Mouse (Mus musculus): ENCODE measurements at regions not wholly inside any gene's neighbourhood (a gene's known extent, or its start where the extent isn't known, plus 50 kb on each side); places are given as distances from the start of the nearest gene placed in this dataset.

- DNase-seq (ENCODE audit: low read depth in 1 of 2, low spot score in 2 of 2) = no peak
These were observed 125.1 kb upstream of the Thumpd2 start for GRCm38 (mm10) chr17:81189996-81190395.

GRCm38 (mm10) chr17:81185685-81186084 lies 120.8 kb upstream of the Thumpd2 start:
- no peak for DNase-seq (ENCODE audit: low read depth in 1 of 2, low spot score in 2 of 2)

- DNase-seq (ENCODE audit: low read depth in 1 of 2, low spot score in 2 of 2) = no peak
These were observed 116.0 kb upstream of the Thumpd2 start for GRCm38 (mm10) chr17:81180813-81181424.

GRCm38 (mm10) chr17:81176306-81176705 lies 111.4 kb upstream of the Thumpd2 start:
- no peak for DNase-seq (ENCODE audit: low read depth in 1 of 2, low spot score in 2 of 2)

- DNase-seq (ENCODE audit: low read depth in 1 of 2, low spot score in 2 of 2) = no peak
These were observed 111.0 kb upstream of the Thumpd2 start for GRCm38 (mm10) chr17:81175877-81176276.

- no peak for DNase-seq (ENCODE audit: low read depth in 1 of 2, low spot score in 2 of 2)
These were observed 108.1 kb upstream of the Thumpd2 start for GRCm38 (mm10) chr17:81172943-81173342.

- no peak for DNase-seq (ENCODE audit: low read depth in 1 of 2, low spot score in 2 of 2)
These were observed 104.2 kb upstream of the Thumpd2 start for GRCm38 (mm10) chr17:81169118-81169517.

- DNase-seq (ENCODE audit: low read depth in 1 of 2, low spot score in 2 of 2) = no peak
These were observed 85.8 kb upstream of the Thumpd2 start for GRCm38 (mm10) chr17:81150730-81151129.

GRCm38 (mm10) chr17:81134702-81135101 lies 69.8 kb upstream of the Thumpd2 start:
- no peak for DNase-seq (ENCODE audit: low read depth in 1 of 2, low spot score in 2 of 2)

DNA sequence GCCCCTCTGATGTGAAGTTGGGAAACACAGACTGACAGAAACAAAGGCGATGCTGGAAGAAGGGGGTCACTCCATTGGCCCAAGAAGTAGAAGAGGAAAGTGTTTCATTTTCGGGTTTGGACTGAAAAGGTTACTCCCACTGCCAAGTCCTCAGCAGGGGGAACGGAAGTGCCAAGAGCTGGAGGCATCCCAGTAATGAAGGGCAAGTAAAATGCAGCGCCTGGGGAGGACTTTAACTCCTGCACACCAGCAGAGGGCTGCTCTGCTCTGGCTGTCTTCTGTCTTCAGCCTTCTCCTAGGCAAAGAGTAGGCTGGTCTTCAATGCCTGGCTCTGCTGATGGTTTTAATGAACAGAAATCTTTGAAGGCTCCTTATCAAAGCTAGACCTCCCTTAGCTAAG lies 68.3 kb upstream of the Thumpd2 start:
- DNase-seq (ENCODE audit: low read depth in 1 of 2, low spot score in 2 of 2) = no peak
